Mouse (Mus musculus) adrenal gland, postnatal 0 days (tissue): ENCODE data around the gene Mtf2. TPM values are rescaled to one million over a fixed set of nuclear protein-coding genes. Genes with fewer than 3 reads are reported as not detected.

Source experiments
- polyA plus RNA-seq: library from polyadenylated mRNA; unstranded; fragments of >200 nt; fragmentation: Nextera tagmentation; extraction: Ambion mirVana; gene quantifications from 2 replicates; pipeline ENCODE4 v1.2.1, GENCODE M21; 2015

Gene Mtf2
- polyA plus RNA-seq, result 39.4 and 47.8 TPM in 2 replicates

DNA sequence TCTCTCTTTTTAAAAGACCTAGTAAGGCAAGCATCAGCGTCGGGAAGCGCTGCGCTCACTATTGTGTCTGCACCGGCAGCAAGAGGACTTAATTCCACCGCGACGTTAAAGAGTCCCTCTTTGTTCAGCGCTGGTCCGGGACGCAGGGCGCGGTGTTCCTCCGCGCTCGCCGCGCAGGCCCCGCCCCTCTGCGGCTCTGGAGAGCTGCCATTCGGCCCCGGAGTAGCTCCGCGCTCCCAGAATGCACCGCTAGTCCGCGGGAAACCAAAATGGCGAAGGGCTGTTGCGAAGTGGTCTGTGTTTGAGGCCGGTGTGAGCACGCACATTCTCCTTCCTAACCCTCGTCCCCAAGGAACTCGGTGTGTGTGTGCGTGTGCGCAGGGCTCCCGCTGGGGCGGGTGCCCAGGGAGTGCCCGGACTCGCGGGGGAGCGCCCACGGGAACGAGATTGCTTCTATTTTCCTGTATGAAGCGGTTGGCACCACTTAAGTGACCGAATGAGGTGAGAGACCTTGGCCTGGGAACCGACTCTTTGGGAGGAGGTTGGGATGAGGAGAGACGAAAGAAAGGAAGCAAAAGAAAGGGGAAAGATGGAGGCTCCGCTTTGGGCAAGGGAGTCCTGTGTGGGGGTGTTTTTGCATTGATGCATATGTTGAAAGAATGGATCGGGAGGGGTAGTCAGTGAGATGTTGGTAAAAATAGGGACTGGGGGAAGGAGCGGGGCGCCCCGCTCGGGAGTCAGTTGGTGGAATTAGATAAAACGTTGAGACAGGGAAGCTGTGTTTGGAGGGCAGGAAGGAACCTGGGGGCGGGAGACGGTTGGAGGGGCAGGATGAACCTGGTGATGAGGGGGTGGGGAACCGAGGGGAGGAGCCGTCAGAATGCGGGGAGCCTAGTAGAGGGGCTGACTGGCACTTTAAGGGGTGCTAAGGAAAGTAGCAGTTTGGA, at the start of gene Mtf2:
Mtf2 (plus strand) TSS at position 210 of the 947 bp plus-strand sequence.

DNA sequence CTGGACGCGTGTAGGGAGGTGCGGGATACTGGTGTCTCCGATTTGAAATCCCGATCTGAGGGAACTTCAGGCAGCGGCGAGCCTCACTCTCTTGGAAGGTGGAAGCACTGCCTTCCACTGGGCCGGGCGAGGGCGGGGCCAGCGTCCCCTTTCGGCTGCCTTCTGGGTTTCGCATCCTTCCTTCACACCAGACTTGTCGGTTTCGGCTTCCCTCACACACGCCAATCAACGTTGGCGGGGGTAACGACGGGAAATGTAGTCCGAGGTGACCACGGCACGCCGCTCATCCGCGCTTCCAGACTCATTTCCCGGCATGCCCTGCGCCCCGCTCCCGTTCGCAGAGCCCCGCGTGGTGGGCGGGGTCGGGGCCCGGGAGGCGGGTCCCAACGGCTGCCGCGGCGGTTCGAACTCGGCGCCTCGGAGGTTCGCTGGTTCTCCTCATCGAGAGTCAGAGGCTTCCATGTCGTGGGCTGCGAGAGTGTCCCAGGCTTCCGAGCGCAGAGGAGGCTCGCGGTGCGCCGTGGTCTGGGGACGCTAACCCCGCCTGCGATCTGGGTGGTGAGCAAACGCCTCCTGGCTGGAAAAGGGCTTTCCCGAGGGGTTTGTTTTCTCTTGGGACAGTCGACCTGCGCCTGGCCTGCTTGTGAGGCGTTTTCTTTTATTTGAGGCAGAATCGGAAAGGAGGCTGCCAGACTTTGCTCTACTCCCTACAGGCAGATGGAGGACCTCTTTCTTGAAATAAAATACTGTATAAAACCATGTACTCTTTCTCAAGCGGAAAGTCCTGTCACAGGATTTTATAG, 67.2 kb downstream of the Mtf2 start, which contains the start of the genes Tmed5 and Ccdc18:
Tmed5 (minus strand) TSS at position 180 of the 803 bp plus-strand sequence.
Ccdc18 (plus strand) TSS at position 435 of the 803 bp plus-strand sequence.

Other genes with a start within 250 kb of the Mtf2 start
- 0.15 TPM in 1 of 2 replicates, not detected in the other for gene Ube2d2b, start 235.6 kb upstream of the Mtf2 start, polyA plus RNA-seq
- gene Evi5, start 190.6 kb upstream of the Mtf2 start, polyA plus RNA-seq, result 65.8 and 76.6 TPM in 2 replicates
- 39.0 and 41.4 TPM in 2 replicates for gene Rpl5, start 165.2 kb upstream of the Mtf2 start, polyA plus RNA-seq
- 14.5 and 20.8 TPM in 2 replicates for gene Fam69a, start 78.6 kb upstream of the Mtf2 start, polyA plus RNA-seq
- 29.4 and 32.0 TPM in 2 replicates for gene Tmed5, start 66.9 kb downstream of the Mtf2 start, polyA plus RNA-seq
- 4.2 and 4.9 TPM in 2 replicates for gene Ccdc18, start 67.2 kb downstream of the Mtf2 start, polyA plus RNA-seq
- gene Dr1, start 203.2 kb downstream of the Mtf2 start, polyA plus RNA-seq, result 27.8 and 33.8 TPM in 2 replicates
- gene Pigg, start 246.9 kb downstream of the Mtf2 start, polyA plus RNA-seq, result 2.6 and 5.1 TPM in 2 replicates